Mouse (Mus musculus) c-Kit-positive CD71-positive TER-119-negative erythroid progenitor cells, embryonic 14.5 days (primary cell): ENCODE results near the gene Add3.

Source experiments
- DNase-seq: peaks from one replicate; pipeline ENCODE4 v3.0.0-alpha.2; 2013; ENCODE audit warnings: low read depth

Add3 gene

GRCm38 (mm10) chr19:53166367-53166766, 26.1 kb downstream of the Add3 start:
- DNase-seq, result no peak

- no peak for DNase-seq
Measured at GRCm38 (mm10) chr19:53168576-53168975, 28.3 kb downstream of the Add3 start.

GRCm38 (mm10) chr19:53170651-53171050, 30.4 kb downstream of the Add3 start:
- DNase-seq, result no peak

- no peak for DNase-seq
Measured at GRCm38 (mm10) chr19:53174034-53174433, 33.8 kb downstream of the Add3 start.

GRCm38 (mm10) chr19:53175550-53175949, 35.3 kb downstream of the Add3 start:
- no peak for DNase-seq

GRCm38 (mm10) chr19:53176518-53176917, 36.3 kb downstream of the Add3 start:
- no peak for DNase-seq

GRCm38 (mm10) chr19:53178611-53179528, 38.6 kb downstream of the Add3 start:
- DNase-seq, result no peak

- DNase-seq, result no peak
Measured at GRCm38 (mm10) chr19:53180168-53180803, 40.0 kb downstream of the Add3 start.

- no peak for DNase-seq
Measured at GRCm38 (mm10) chr19:53181003-53181861, 41.0 kb downstream of the Add3 start.

GRCm38 (mm10) chr19:53183620-53184019, 43.4 kb downstream of the Add3 start:
- DNase-seq, result no peak

- no peak for DNase-seq
Measured at GRCm38 (mm10) chr19:53184216-53184615, 44.0 kb downstream of the Add3 start.

GRCm38 (mm10) chr19:53184911-53185310, 44.7 kb downstream of the Add3 start:
- no peak for DNase-seq

GRCm38 (mm10) chr19:53185486-53186134, 45.4 kb downstream of the Add3 start:
- peak; percentile 85 for DNase-seq

- no peak for DNase-seq
Measured at GRCm38 (mm10) chr19:53186456-53186855, 46.2 kb downstream of the Add3 start.

- DNase-seq, result no peak
Measured at GRCm38 (mm10) chr19:53187533-53187932, 47.3 kb downstream of the Add3 start.

- no peak for DNase-seq
Measured at GRCm38 (mm10) chr19:53188186-53188585, 47.9 kb downstream of the Add3 start.

GRCm38 (mm10) chr19:53188724-53189220, 48.5 kb downstream of the Add3 start:
- no peak for DNase-seq

GRCm38 (mm10) chr19:53189736-53190135, 49.5 kb downstream of the Add3 start:
- DNase-seq, result no peak

- no peak for DNase-seq
Measured at GRCm38 (mm10) chr19:53190232-53190631, 50.0 kb downstream of the Add3 start.

GRCm38 (mm10) chr19:53191867-53192487, 51.7 kb downstream of the Add3 start:
- DNase-seq, result no peak

- DNase-seq, result no peak
Measured at GRCm38 (mm10) chr19:53193190-53193589, 52.9 kb downstream of the Add3 start.
